Mouse (Mus musculus): Measurements from ENCODE around the gene Gm20425. TPM values are rescaled to one million over a fixed set of nuclear protein-coding genes. Genes with fewer than 3 reads are reported as not detected.
A peak's percentile ranks its signal among the peaks of the same experiment; 100 is the strongest.

The Gm20425 gene
- polyA plus RNA-seq, 1 experiment from 2014 or later: not detected

GRCm38 (mm10) chr9:103243640-103244039 is 13.5 kb upstream of the Gm20425 start:
- Histone ChIP-seq H3K9me3 (ENCODE audit: control insufficient read depth, low read length) (no peaks in the 10 kb centered on the region), H3K4me2 (ENCODE audit: low read length) (no peak overlapping the region), H3K4me3 (ENCODE audit: low read length) (no peak overlapping the region), H3K9ac (ENCODE audit: low read depth, low read length) (no peak overlapping the region), H3K4me1 (ENCODE audit: control insufficient read depth, insufficient read depth, low read depth, low read length) (no peaks in the 10 kb centered on the region), H3K27ac (ENCODE audit: low read depth, low read length) (no peak overlapping the region), H3K36me3 (ENCODE audit: control insufficient read depth, insufficient read depth, low read length) (no peaks in the 10 kb centered on the region), H3K27me3 (replicated peaks; ENCODE audit: control insufficient read depth, insufficient read depth, low read length) (no peaks in the 10 kb centered on the region)
- ATAC-seq: no peak
- WGBS: 92% methylated on average over 4 of the region's 4 CpGs

DNA sequence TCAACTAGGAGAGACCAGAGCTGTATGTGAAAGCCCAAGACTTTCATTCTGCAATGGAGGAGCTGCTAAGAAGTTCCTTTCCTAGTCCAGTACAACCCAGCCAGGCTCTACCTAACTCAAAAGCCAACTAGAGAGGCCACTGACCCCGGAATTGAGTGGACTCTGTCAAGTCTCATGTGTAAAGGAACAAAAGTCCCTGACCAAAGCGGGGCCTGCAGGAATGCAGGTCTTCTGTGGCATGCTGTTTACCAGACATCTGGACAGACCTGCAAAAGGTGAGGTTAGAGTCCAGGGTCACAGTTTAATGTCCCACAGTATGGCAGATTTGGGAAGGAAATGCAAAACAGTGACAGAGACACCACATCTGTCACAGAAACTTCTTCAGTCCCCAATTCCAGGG is 11.1 kb upstream of the Gm20425 start:
- Histone ChIP-seq H3K4me1 (ENCODE audit: control insufficient read depth, insufficient read depth, low read depth, low read length) (no peaks in the 10 kb centered on the region), H3K4me2 (ENCODE audit: low read length) (no peak overlapping the region), H3K27me3 (replicated peaks; ENCODE audit: control insufficient read depth, insufficient read depth, low read length) (no peaks in the 10 kb centered on the region), H3K36me3 (ENCODE audit: control insufficient read depth, insufficient read depth, low read length) (no peaks in the 10 kb centered on the region), H3K27ac (ENCODE audit: low read depth, low read length) (no peak overlapping the region), H3K9ac (ENCODE audit: low read depth, low read length) (no peak overlapping the region), H3K9me3 (ENCODE audit: control insufficient read depth, low read length) (no peaks in the 10 kb centered on the region), H3K4me3 (ENCODE audit: low read length) (no peak overlapping the region)
- WGBS: 64% methylated on average over 2 of the region's 2 CpGs
- no peak for ATAC-seq

DNA sequence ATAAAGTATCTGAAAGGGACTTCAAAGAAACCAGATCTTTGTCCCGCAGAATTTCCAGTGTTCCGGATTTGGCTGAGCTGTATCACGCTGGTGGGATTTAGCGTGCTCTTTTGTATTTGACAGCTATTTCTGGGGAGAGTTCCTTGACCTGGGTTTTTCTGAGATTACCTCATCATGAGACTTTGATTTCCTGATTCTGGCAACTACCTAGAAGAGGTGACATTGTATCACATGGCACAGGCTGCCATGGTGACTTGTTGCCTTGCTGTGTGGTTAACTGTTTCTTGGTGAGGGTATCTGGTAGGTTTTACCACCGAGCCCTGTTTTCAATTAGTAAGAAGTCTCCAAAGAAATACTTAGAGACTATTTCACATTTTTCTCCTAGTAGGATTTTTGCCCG is 9.4 kb upstream of the Gm20425 start:
- H3K4me2 ChIP-seq (ENCODE audit: low read length): no peak overlapping the region
- H3K4me3 ChIP-seq (ENCODE audit: low read length): no peak overlapping the region
- H3K4me1 ChIP-seq (ENCODE audit: control insufficient read depth, insufficient read depth, low read depth, low read length): 0 out of 2 replicates have a peak, but pooled peaks cover 2% of the 10 kb centered on the region
- 86% methylated on average over 6 of the region's 6 CpGs for WGBS
- H3K27ac ChIP-seq (ENCODE audit: low read depth, low read length): no peak overlapping the region
- no peaks in the 10 kb centered on the region for H3K27me3 ChIP-seq (replicated peaks; ENCODE audit: control insufficient read depth, insufficient read depth, low read length)
- H3K36me3 ChIP-seq (ENCODE audit: control insufficient read depth, insufficient read depth, low read length): no peaks in the 10 kb centered on the region
- no peaks in the 10 kb centered on the region for H3K9me3 ChIP-seq (ENCODE audit: control insufficient read depth, low read length)
- ATAC-seq: no peak
- H3K9ac ChIP-seq (ENCODE audit: low read depth, low read length): no peak overlapping the region

DNA sequence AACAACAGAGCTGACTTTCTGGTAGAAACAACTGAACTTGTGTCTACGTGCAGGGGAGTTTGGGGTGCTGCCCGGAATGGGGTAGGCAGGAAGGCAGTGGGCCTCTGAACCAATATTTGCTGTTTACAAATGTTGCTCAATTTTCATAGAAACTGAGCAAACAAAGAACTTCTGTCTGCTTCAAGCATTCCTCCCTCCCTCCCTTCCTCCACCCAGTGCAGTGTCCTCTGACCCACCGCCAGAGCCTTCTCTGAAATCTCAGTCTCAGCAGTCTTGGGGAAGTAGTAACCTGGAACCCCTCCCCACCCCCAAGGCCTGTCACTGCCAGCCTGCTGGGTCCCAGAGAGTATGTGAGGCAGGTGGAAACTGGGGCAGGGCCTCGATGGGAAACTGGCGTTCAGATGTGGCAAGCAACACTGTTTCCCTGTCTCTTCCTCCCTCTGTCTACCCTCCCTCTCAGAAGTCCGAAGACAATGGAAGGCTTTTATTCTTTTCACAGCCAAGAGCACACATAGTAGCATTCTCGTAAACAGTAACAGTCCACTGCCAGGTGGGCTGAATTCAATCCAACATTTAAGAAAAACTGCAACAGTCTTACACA is 4.6 kb upstream of the Gm20425 start:
- ATAC-seq: 0 out of 2 replicates have a peak, but pooled peaks have one; percentile 28
- H3K27me3 ChIP-seq (replicated peaks; ENCODE audit: control insufficient read depth, insufficient read depth, low read length): no peaks in the 10 kb centered on the region
- no peak overlapping the region for H3K9ac ChIP-seq (ENCODE audit: low read depth, low read length)
- no peak overlapping the region for H3K4me3 ChIP-seq (ENCODE audit: low read length)
- H3K36me3 ChIP-seq (ENCODE audit: control insufficient read depth, insufficient read depth, low read length): no peaks in the 10 kb centered on the region
- 51% methylated on average over 7 of the region's 7 CpGs for WGBS
- no peak overlapping the region for H3K27ac ChIP-seq (ENCODE audit: low read depth, low read length)
- H3K4me2 ChIP-seq (ENCODE audit: low read length): no peak overlapping the region
- no peaks in the 10 kb centered on the region for H3K9me3 ChIP-seq (ENCODE audit: control insufficient read depth, low read length)
- peaks cover 9% of the 10 kb centered on the region for H3K4me1 ChIP-seq (ENCODE audit: control insufficient read depth, insufficient read depth, low read depth, low read length)

GRCm38 (mm10) chr9:103234059-103234458 is 4.0 kb upstream of the Gm20425 start:
- H3K27ac ChIP-seq (ENCODE audit: low read depth, low read length): no peak overlapping the region
- no peaks in the 10 kb centered on the region for H3K9me3 ChIP-seq (ENCODE audit: control insufficient read depth, low read length)
- no peaks in the 10 kb centered on the region for H3K27me3 ChIP-seq (replicated peaks; ENCODE audit: control insufficient read depth, insufficient read depth, low read length)
- H3K9ac ChIP-seq (ENCODE audit: low read depth, low read length): no peak overlapping the region
- WGBS: 72% methylated on average over 7 of the region's 7 CpGs
- peaks cover 9% of the 10 kb centered on the region for H3K4me1 ChIP-seq (ENCODE audit: control insufficient read depth, insufficient read depth, low read depth, low read length)
- no peaks in the 10 kb centered on the region for H3K36me3 ChIP-seq (ENCODE audit: control insufficient read depth, insufficient read depth, low read length)
- no peak overlapping the region for H3K4me3 ChIP-seq (ENCODE audit: low read length)
- no peak overlapping the region for H3K4me2 ChIP-seq (ENCODE audit: low read length)
- no peak for ATAC-seq

GRCm38 (mm10) chr9:103233006-103233395 is 2.9 kb upstream of the Gm20425 start:
- no peak overlapping the region for H3K27ac ChIP-seq (ENCODE audit: low read depth, low read length)
- no peak overlapping the region for H3K9ac ChIP-seq (ENCODE audit: low read depth, low read length)
- no peak overlapping the region for H3K4me3 ChIP-seq (ENCODE audit: low read length)
- no peaks in the 10 kb centered on the region for H3K9me3 ChIP-seq (ENCODE audit: control insufficient read depth, low read length)
- H3K36me3 ChIP-seq (ENCODE audit: control insufficient read depth, insufficient read depth, low read length): no peaks in the 10 kb centered on the region
- no peak for ATAC-seq
- WGBS: 75% methylated on average over 7 of the region's 7 CpGs
- no peaks in the 10 kb centered on the region for H3K27me3 ChIP-seq (replicated peaks; ENCODE audit: control insufficient read depth, insufficient read depth, low read length)
- H3K4me1 ChIP-seq (ENCODE audit: control insufficient read depth, insufficient read depth, low read depth, low read length): peaks cover 9% of the 10 kb centered on the region
- no peak overlapping the region for H3K4me2 ChIP-seq (ENCODE audit: low read length)

GRCm38 (mm10) chr9:103232232-103233005 is 2.3 kb upstream of the Gm20425 start:
- Histone ChIP-seq H3K27ac (ENCODE audit: low read depth, low read length) (no peak overlapping the region), H3K27me3 (replicated peaks; ENCODE audit: control insufficient read depth, insufficient read depth, low read length) (no peaks in the 10 kb centered on the region), H3K9ac (ENCODE audit: low read depth, low read length) (no peak overlapping the region), H3K4me1 (ENCODE audit: control insufficient read depth, insufficient read depth, low read depth, low read length) (peaks cover 9% of the 10 kb centered on the region), H3K4me2 (ENCODE audit: low read length) (no peak overlapping the region), H3K9me3 (ENCODE audit: control insufficient read depth, low read length) (no peaks in the 10 kb centered on the region), H3K4me3 (ENCODE audit: low read length) (no peak overlapping the region), H3K36me3 (ENCODE audit: control insufficient read depth, insufficient read depth, low read length) (no peaks in the 10 kb centered on the region)
- no peak for ATAC-seq
- WGBS: 90% methylated on average over 7 of the region's 7 CpGs

DNA sequence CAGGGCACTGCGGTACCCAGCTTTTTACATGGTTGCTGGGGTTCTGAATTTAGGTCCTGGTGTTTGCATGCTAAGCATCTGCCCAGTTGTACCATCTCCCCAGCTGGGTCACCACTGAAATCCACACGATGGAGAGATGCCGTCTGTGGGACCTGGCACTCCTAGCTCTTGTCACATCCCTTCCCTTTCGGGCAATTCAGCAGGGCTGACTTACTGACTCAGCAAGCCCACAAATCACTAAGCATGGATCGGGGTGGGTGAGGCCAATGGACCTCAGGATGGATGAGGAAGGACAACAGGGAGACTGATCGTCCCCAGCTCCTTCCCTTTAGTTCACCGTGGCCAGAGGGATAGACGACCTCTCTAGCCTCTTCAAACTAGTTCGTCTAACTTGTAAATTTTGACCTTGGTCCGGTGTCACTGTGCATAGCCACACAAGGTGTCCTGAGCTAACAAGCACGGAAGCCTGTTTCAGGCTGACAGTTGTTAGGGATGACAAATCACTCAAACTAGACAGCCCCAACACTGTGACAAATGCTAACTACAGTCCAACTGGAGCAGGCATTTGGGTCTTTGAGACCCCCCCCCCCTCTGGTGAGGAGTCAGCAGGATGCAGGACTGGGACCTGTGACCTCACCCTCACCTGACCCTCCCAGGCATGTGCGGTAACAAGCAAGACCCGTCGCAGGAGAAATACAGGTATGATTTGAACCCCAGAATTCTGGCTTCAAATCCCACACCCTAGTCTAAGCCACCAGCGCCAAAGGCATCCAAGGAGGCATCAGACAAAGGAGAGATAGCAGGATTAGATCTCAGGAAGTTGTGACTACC is 855 bp downstream of the Gm20425 start:
- Histone ChIP-seq H3K4me1 (ENCODE audit: control insufficient read depth, insufficient read depth, low read depth, low read length) (peaks cover 6% of the 10 kb centered on the region), H3K27ac (ENCODE audit: low read depth, low read length) (no peak overlapping the region), H3K36me3 (ENCODE audit: control insufficient read depth, insufficient read depth, low read length) (no peaks in the 10 kb centered on the region), H3K9ac (ENCODE audit: low read depth, low read length) (no peak overlapping the region), H3K4me2 (ENCODE audit: low read length) (no peak overlapping the region), H3K27me3 (replicated peaks; ENCODE audit: control insufficient read depth, insufficient read depth, low read length) (no peaks in the 10 kb centered on the region), H3K4me3 (ENCODE audit: low read length) (no peak overlapping the region), H3K9me3 (ENCODE audit: control insufficient read depth, low read length) (no peaks in the 10 kb centered on the region)
- no peak for ATAC-seq
- 85% methylated on average over 15 of the region's 15 CpGs for WGBS

GRCm38 (mm10) chr9:103228370-103229003 is 1.6 kb downstream of the Gm20425 start:
- WGBS: 76% methylated on average over 13 of the region's 13 CpGs
- ATAC-seq: no peak
- no peak overlapping the region for H3K4me2 ChIP-seq (ENCODE audit: low read length)

More at GRCm38 (mm10) chr9:103228370-103229003, 1.6 kb downstream of the Gm20425 start:
- no peaks in the 10 kb centered on the region for H3K9me3 ChIP-seq (ENCODE audit: control insufficient read depth, low read length)
- no peaks in the 10 kb centered on the region for H3K27me3 ChIP-seq (replicated peaks; ENCODE audit: control insufficient read depth, insufficient read depth, low read length)
- H3K36me3 ChIP-seq (ENCODE audit: control insufficient read depth, insufficient read depth, low read length): no peaks in the 10 kb centered on the region
- H3K4me3 ChIP-seq (ENCODE audit: low read length): no peak overlapping the region
- H3K4me1 ChIP-seq (ENCODE audit: control insufficient read depth, insufficient read depth, low read depth, low read length): peaks cover 6% of the 10 kb centered on the region
- H3K27ac ChIP-seq (ENCODE audit: low read depth, low read length): no peak overlapping the region
- no peak overlapping the region for H3K9ac ChIP-seq (ENCODE audit: low read depth, low read length)
